Mouse (Mus musculus): Measurements from ENCODE around the gene Slc44a3. TPM values are rescaled to one million over a fixed set of nuclear protein-coding genes. Genes with fewer than 3 reads are reported as not detected.
"Not testable (repeated sequence)": the region's sequence is repeated elsewhere in the genome, so short reads cannot be mapped to it uniquely, and the experiment has no call there.

The Slc44a3 gene
- polyA plus RNA-seq, 1 experiment from 2014 or later: 16.9 TPM

DNA sequence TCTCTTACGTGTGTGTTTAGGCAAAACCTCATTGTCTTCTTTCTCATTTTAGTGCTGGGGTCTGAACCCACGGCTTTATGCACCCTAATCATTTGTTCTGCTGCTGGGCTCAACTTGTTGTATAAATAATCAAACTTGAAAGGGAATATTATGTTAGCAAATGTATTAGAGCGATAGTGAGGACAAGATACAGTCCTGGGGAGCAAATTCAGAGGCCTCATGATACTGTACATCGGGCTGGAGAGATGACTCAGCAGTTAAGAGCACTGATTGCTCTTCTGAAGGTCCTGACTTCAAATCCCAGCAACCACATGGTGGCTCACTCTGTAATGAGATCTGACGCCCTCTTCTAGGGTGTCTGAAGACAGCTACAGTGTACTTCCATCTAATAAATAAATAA is 8.4 kb upstream of the Slc44a3 start:
- Histone ChIP-seq H3K4me1 (replicated peaks; ENCODE audit: insufficient read depth, low read length) (0 out of 2 replicates have a peak, but pooled peaks cover 2% of the 10 kb centered on the region), H3K4me2 (ENCODE audit: low read length) (no peak overlapping the region), H3K36me3 (ENCODE audit: insufficient read depth, low read length) (no peaks in the 10 kb centered on the region), H3K9ac (ENCODE audit: low read depth, low read length) (no peak overlapping the region), H3K9me3 (replicated peaks; ENCODE audit: low read length) (no peaks in the 10 kb centered on the region), H3K27ac (no peak overlapping the region), H3K27me3 (ENCODE audit: insufficient read depth, low read length) (no peaks in the 10 kb centered on the region), H3K4me3 (replicated peaks; ENCODE audit: low read depth, low read length) (no peak overlapping the region)
- no peak for DNase-seq (ENCODE audit: low spot score)
- no peak for TF ChIP-seq CTCF (IDR thresholded peaks at IDR 0.05; ENCODE audit: low read depth)
- 57% methylated on average over 5 of the region's 5 CpGs for WGBS
- no peak for ATAC-seq (replicated peaks; ENCODE audit: low FRiP score, low read depth)

DNA sequence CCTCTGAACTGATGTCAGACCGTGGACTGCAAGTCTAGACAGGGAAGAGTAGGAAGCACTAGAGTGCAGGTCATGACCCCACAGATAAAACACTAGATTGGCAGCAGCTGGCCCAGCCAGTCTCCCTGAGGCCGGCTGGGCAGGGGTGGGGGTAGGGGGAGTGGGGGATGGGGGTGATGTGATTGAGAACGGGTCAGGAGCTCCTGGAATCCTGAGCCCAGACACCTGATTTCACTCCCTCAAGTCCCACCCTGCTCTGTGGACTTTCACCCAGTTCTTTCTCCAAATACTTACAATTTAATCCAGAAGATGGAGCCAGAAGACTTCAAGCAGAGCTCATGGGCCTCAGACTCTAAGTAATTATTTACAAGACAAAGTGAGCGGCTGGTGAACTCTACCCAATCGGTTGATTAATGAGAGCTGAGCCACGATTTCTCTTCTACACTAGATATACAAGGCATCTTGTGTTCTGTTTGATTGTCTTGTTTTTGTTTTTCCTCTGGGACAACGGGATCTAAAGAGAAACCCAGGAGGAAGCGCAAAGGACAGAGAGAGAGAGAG is 7.7 kb upstream of the Slc44a3 start:
- Histone ChIP-seq H3K36me3 (ENCODE audit: insufficient read depth, low read length) (no peaks in the 10 kb centered on the region), H3K27ac (no peak overlapping the region), H3K27me3 (ENCODE audit: insufficient read depth, low read length) (no peaks in the 10 kb centered on the region), H3K4me1 (replicated peaks; ENCODE audit: insufficient read depth, low read length) (0 out of 2 replicates have a peak, but pooled peaks cover 2% of the 10 kb centered on the region), H3K4me2 (ENCODE audit: low read length) (no peak overlapping the region; the same call in 1 of the 2 replicates), H3K9ac (ENCODE audit: low read depth, low read length) (no peak overlapping the region), H3K4me3 (replicated peaks; ENCODE audit: low read depth, low read length) (no peak overlapping the region), H3K9me3 (replicated peaks; ENCODE audit: low read length) (no peaks in the 10 kb centered on the region)
- WGBS: 7% methylated on average over 8 of the region's 8 CpGs
- TF ChIP-seq CTCF (IDR thresholded peaks at IDR 0.05; ENCODE audit: low read depth): peak; percentile 73
- peak; percentile 82 for ATAC-seq (replicated peaks; ENCODE audit: low FRiP score, low read depth)
- peak; percentile 94 for DNase-seq (ENCODE audit: low spot score)

DNA sequence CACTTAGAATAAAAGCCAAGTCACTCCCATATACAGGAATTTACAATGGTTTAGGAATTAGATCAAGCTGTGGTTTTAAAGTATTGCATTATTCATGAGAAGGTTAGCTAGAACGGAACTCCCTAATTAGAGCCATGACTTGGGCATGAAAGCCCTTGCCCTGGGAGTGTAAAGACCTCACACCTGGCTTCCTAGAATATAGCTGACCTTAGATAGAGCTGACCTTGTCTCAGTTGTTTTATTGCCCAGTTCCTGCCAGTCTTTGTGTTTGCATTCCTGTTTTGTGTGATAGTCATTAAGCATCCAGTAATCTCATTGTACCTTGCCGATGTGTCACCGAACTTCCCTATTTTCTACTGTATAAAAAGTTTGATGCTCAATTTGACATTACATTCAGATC is 6.6 kb upstream of the Slc44a3 start:
- H3K4me1 ChIP-seq (replicated peaks; ENCODE audit: insufficient read depth, low read length); H3K27me3 ChIP-seq (ENCODE audit: insufficient read depth, low read length); H3K4me3 ChIP-seq (replicated peaks; ENCODE audit: low read depth, low read length); H3K9me3 ChIP-seq (replicated peaks; ENCODE audit: low read length); ATAC-seq (replicated peaks; ENCODE audit: low FRiP score, low read depth); DNase-seq (ENCODE audit: low spot score); H3K36me3 ChIP-seq (ENCODE audit: insufficient read depth, low read length); H3K4me2 ChIP-seq (ENCODE audit: low read length); H3K27ac ChIP-seq; H3K9ac ChIP-seq (ENCODE audit: low read depth, low read length): not testable (repeated sequence)
- WGBS: 59% methylated on average over 3 of the region's 3 CpGs

DNA sequence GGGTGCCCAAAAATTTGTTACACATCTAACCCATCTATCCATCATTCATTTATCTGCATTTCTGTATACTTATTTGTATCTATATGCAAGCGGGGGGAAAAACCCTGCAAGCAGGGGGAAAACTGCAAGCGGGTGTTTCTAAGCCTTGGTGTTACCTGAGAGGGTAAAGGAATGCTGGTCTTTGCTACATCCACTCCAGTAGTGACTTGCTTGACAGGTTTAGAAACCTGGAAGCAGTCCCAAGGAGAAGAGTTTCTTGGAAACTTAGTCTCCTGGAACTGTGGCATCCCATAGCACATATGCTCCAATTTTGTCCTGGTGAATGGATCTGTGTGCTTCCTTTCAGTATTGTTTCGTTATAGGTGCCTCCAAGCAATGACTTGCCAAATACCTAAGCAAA is 5.8 kb upstream of the Slc44a3 start:
- Histone ChIP-seq H3K27ac (no peak overlapping the region), H3K36me3 (ENCODE audit: insufficient read depth, low read length) (no peaks in the 10 kb centered on the region), H3K9me3 (replicated peaks; ENCODE audit: low read length) (no peaks in the 10 kb centered on the region), H3K27me3 (ENCODE audit: insufficient read depth, low read length) (no peaks in the 10 kb centered on the region), H3K4me2 (ENCODE audit: low read length) (no peak overlapping the region), H3K4me3 (replicated peaks; ENCODE audit: low read depth, low read length) (no peak overlapping the region), H3K9ac (ENCODE audit: low read depth, low read length) (no peak overlapping the region), H3K4me1 (replicated peaks; ENCODE audit: insufficient read depth, low read length) (0 out of 2 replicates have a peak, but pooled peaks cover 2% of the 10 kb centered on the region)
- no peak for TF ChIP-seq CTCF (IDR thresholded peaks at IDR 0.05; ENCODE audit: low read depth)
- WGBS: 88% methylated on average over 3 of the region's 3 CpGs
- ATAC-seq (replicated peaks; ENCODE audit: low FRiP score, low read depth) (no peak), DNase-seq (ENCODE audit: low spot score) (no peak)

DNA sequence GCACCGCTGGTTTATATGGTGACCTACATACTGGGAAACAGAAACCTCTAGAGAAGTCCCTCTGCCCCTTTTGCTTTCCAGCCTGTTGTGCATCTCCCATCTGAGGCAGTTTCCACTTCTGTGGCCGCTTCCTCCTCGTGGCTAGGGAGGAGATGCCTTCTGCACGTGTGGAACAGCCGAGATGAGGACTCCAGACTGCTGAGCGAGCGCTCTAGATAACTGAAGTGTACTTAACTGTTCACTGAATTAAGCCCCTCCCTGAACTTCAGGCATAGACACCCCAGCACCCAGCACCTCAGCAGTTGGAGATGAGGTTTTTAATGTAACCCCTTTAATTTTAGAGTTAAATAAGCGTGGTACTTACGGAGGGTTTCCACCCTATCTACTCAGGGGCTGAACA is 4.6 kb upstream of the Slc44a3 start:
- no peak overlapping the region for H3K27ac ChIP-seq

DNA sequence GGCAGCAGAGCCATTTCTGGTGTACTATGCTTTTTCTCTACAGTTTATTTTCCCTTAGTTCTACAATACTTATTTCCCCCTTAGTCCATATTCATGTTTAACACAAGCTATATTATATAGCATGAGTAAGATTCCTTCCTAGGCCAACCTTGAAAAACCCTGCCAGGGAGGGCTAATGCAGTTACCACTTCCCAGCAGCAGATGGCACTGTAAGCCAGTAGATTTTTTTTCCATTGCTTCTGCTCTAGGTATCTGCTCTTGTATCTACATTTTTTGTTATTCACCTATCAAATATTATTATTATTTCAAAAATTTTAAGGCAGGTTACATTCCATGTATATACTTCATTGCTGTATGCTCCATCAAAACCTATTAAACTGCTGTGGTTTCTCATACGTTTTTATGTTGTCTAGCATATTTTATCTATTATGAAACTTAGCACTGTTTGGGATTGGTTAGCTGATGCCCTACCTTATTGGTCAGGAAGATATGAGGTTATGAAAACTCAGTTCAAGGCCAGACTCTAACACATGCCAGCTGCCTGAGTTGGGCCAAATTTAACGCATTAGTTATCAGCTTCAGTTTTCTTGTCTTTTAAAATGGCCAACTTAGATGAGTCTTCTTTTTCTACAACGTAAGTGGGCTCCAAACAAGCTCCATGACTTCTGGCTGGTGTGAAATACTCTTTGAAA is 3.8 kb upstream of the Slc44a3 start:
- Histone ChIP-seq H3K27ac (no peak overlapping the region), H3K9me3 (replicated peaks; ENCODE audit: low read length) (no peaks in the 10 kb centered on the region), H3K4me2 (ENCODE audit: low read length) (no peak overlapping the region), H3K9ac (ENCODE audit: low read depth, low read length) (no peak overlapping the region), H3K36me3 (ENCODE audit: insufficient read depth, low read length) (no peaks in the 10 kb centered on the region), H3K4me1 (replicated peaks; ENCODE audit: insufficient read depth, low read length) (peaks cover 13% of the 10 kb centered on the region; the same call in 1 of the 2 replicates), H3K4me3 (replicated peaks; ENCODE audit: low read depth, low read length) (no peak overlapping the region), H3K27me3 (ENCODE audit: insufficient read depth, low read length) (no peaks in the 10 kb centered on the region)
- DNase-seq (ENCODE audit: low spot score) (peak; percentile 76), ATAC-seq (replicated peaks; ENCODE audit: low FRiP score, low read depth) (no peak)
- 83% methylated on average over 3 of the region's 3 CpGs for WGBS
- peak; percentile 93 for TF ChIP-seq CTCF (IDR thresholded peaks at IDR 0.05; ENCODE audit: low read depth)

More for the DNA sequence above, 4.6 kb upstream of the Slc44a3 start:
- no peaks in the 10 kb centered on the region for H3K9me3 ChIP-seq (replicated peaks; ENCODE audit: low read length)
- TF ChIP-seq CTCF (IDR thresholded peaks at IDR 0.05; ENCODE audit: low read depth): no peak
- H3K9ac ChIP-seq (ENCODE audit: low read depth, low read length): no peak overlapping the region
- H3K4me3 ChIP-seq (replicated peaks; ENCODE audit: low read depth, low read length): no peak overlapping the region
- no peaks in the 10 kb centered on the region for H3K36me3 ChIP-seq (ENCODE audit: insufficient read depth, low read length)
- peaks cover 8% of the 10 kb centered on the region; the same call in 1 of the 2 replicates for H3K4me1 ChIP-seq (replicated peaks; ENCODE audit: insufficient read depth, low read length)
- WGBS: 61% methylated on average over 9 of the region's 9 CpGs
- ATAC-seq (replicated peaks; ENCODE audit: low FRiP score, low read depth) (no peak), DNase-seq (ENCODE audit: low spot score) (no peak)
- no peak overlapping the region for H3K4me2 ChIP-seq (ENCODE audit: low read length)
- no peaks in the 10 kb centered on the region for H3K27me3 ChIP-seq (ENCODE audit: insufficient read depth, low read length)

Measured in kidney, postnatal 0 days (tissue).